Mouse (Mus musculus) spleen, adult 2 months (tissue): ENCODE data around the gene Nup85. TPM values are rescaled to one million over a fixed set of nuclear protein-coding genes. Genes with fewer than 3 reads are reported as not detected.

Experiments
- DNase-seq, 2 experiments: peaks; one replicate each; pipeline versions ENCODE4 v3.0.0 to v3.0.0-alpha.2; 2012 to 2021; ENCODE audit warnings: low spot score in 2 of 2, low read depth in 1 of 2
- H3K27ac ChIP-seq: fragments of 200-500 bp; 2 replicates; pipeline ENCODE4 v1.5.1; 2012; ENCODE audit warnings: low read length, inconsistent platforms; ENCODE audit not compliant: insufficient read depth
- H3K27me3 ChIP-seq: fragments of 200-500 bp; 2 replicates; pipeline ENCODE4 v1.6.1; 2012; ENCODE audit warnings: mild to moderate bottlenecking, moderate library complexity, low read length, inconsistent platforms; ENCODE audit not compliant: control insufficient read depth, insufficient read depth
- H3K36me3 ChIP-seq: fragments of 200-500 bp; 2 replicates; pipeline ENCODE4 v1.6.1; 2012; ENCODE audit warnings: mild to moderate bottlenecking, low read length, inconsistent platforms; ENCODE audit not compliant: control insufficient read depth, insufficient read depth
- H3K4me1 ChIP-seq: fragments of 200-500 bp; 2 replicates; pipeline ENCODE4 v1.6.1; 2011; ENCODE audit warnings: inconsistent platforms; ENCODE audit not compliant: control insufficient read depth, insufficient read depth, insufficient read length
- H3K4me3 ChIP-seq: fragments of 200-500 bp; 2 replicates; pipeline ENCODE4 v1.5.1; 2011; ENCODE audit warnings: mild to moderate bottlenecking, inconsistent platforms; ENCODE audit not compliant: insufficient read depth, insufficient read length; ENCODE audit errors: extremely low read depth
- CTCF ChIP-seq: fragments of 200-500 bp; IDR thresholded peaks from 2 replicates; pipeline ENCODE4 v1.5.1; 2011; ENCODE audit warnings: mild to moderate bottlenecking, inconsistent platforms; ENCODE audit not compliant: insufficient read depth, insufficient read length, insufficient replicate concordance; ENCODE audit errors: extremely low read depth
- POLR2A ChIP-seq: fragments of 200-500 bp; IDR thresholded peaks from 2 replicates; pipeline ENCODE4 v1.6.1; 2011; ENCODE audit warnings: low read depth, low read length, inconsistent platforms
- WGBS: fragments of 180-500 bp; shearing (Covaris S2); methylation state at CpG from one replicate; pipeline ENCODE4 v1.1.7; 2018; 5-methylcytosine and 5-hydroxymethylcytosine counted together
- polyA plus RNA-seq: library from polyadenylated mRNA; depleted of rRNA; stranded (reverse); fragments of >200 nt; gene quantifications from 2 replicates; pipeline ENCODE4 v1.2.3, GENCODE M21; 2012; rRNA removed

Nup85 gene
- polyA plus RNA-seq, 1 experiment = 41.4 TPM

DNA sequence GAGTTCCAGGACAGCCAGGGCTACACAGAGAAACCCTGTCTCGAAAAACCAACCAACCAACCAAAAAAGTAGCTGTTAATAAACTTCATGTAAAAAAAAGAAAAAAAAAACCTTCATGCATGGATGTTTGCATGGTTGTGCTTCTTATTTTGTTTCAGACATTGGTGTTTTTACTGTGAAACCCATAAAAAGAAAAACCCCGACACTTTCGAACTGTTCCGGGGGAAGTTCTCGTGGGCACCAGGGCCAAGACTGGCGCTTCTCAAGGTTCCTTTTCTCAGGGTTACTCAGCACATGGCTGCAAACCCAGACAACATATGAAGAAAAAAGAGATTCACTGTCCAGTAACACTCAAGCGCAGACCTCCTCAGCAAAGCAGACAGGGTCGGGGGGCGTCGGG is 68.6 kb downstream of the Nup85 start:
- peak in 1 of 2 experiments; percentile 59 for DNase-seq
- TF ChIP-seq POLR2A (no peak), CTCF (no peak)
- no peaks in the 10 kb centered on the region for H3K27me3 ChIP-seq
- peaks cover 34% of the 10 kb centered on the region for H3K4me1 ChIP-seq
- H3K4me3 ChIP-seq = no peak overlapping the region
- peak overlapping the region; percentile 94 for H3K27ac ChIP-seq
- WGBS = 28% methylated on average over 10 of the region's 10 CpGs
- H3K36me3 ChIP-seq = no peaks in the 10 kb centered on the region

Other genes with a start within 250 kb of the Nup85 start
- gene Ush1g, start 242.4 kb upstream of the Nup85 start, polyA plus RNA-seq = 2.0 TPM in 2 replicates
- not detected in 2 replicates for gene Otop3, start 229.7 kb upstream of the Nup85 start, polyA plus RNA-seq
- 17.9 and 18.3 TPM in 2 replicates for gene Hid1, start 196.7 kb upstream of the Nup85 start, polyA plus RNA-seq
- gene Cdr2l, start 182.5 kb upstream of the Nup85 start, polyA plus RNA-seq = 7.0 and 8.4 TPM in 2 replicates
- gene Mrpl58, start 160.7 kb upstream of the Nup85 start, polyA plus RNA-seq = 42.8 and 48.3 TPM in 2 replicates
- gene Atp5h, start 144.5 kb upstream of the Nup85 start, polyA plus RNA-seq = 34.5 and 40.4 TPM in 2 replicates
- gene Kctd2, start 144.3 kb upstream of the Nup85 start, polyA plus RNA-seq = 21.8 and 24.5 TPM in 2 replicates
- not detected in 2 replicates for gene Trim80, start 123.9 kb upstream of the Nup85 start, polyA plus RNA-seq
- 8.0 and 8.8 TPM in 2 replicates for gene Slc16a5, start 102.0 kb upstream of the Nup85 start, polyA plus RNA-seq
- gene Armc7, start 88.8 kb upstream of the Nup85 start, polyA plus RNA-seq = 31.0 and 40.3 TPM in 2 replicates
- 59.1 and 73.6 TPM in 2 replicates for gene Nt5c, start 72.6 kb upstream of the Nup85 start, polyA plus RNA-seq
- gene Jpt1, start 50.0 kb upstream of the Nup85 start, polyA plus RNA-seq = 178 and 269 TPM in 2 replicates
- gene Sumo2, start 28.2 kb upstream of the Nup85 start, polyA plus RNA-seq = 25.8 and 28.3 TPM in 2 replicates
- 10.6 and 13.6 TPM in 2 replicates for gene Mrps7, start 39.5 kb downstream of the Nup85 start, polyA plus RNA-seq
- 39.4 and 40.9 TPM in 2 replicates for gene Gga3, start 39.6 kb downstream of the Nup85 start, polyA plus RNA-seq
- 175 and 210 TPM in 2 replicates for gene Mif4gd, start 48.5 kb downstream of the Nup85 start, polyA plus RNA-seq
- 64.0 and 82.0 TPM in 2 replicates for gene Slc25a19, start 63.9 kb downstream of the Nup85 start, polyA plus RNA-seq
- gene Grb2, start 144.2 kb downstream of the Nup85 start, polyA plus RNA-seq = 74.4 and 74.7 TPM in 2 replicates
- 42.0 and 56.3 TPM in 2 replicates for gene Tmem94, start 201.0 kb downstream of the Nup85 start, polyA plus RNA-seq
- 13.2 and 15.9 TPM in 2 replicates for gene Caskin2, start 249.2 kb downstream of the Nup85 start, polyA plus RNA-seq